Mouse (Mus musculus) megakaryocyte, embryonic 14.5 days (primary cell): ENCODE data around the gene Vmn1r173. TPM values are rescaled to one million over a fixed set of nuclear protein-coding genes. Genes with fewer than 3 reads are reported as not detected.
"Not testable (repeated sequence)": the region's sequence is repeated elsewhere in the genome, so short reads cannot be mapped to it uniquely, and the experiment has no call there.

ENCODE experiments used
- H3K27me3 ChIP-seq: replicated peaks from 2 replicates; pipeline ENCODE3; 2012; ENCODE audit warnings: inconsistent platforms
- H3K36me3 ChIP-seq: replicated peaks from 2 replicates; pipeline ENCODE3; 2012; ENCODE audit warnings: low read length, inconsistent platforms, mixed read lengths
- H3K4me1 ChIP-seq: 2 replicates; pipeline ENCODE4 v1.6.1; 2012; ENCODE audit warnings: inconsistent platforms
- H3K4me3 ChIP-seq: replicated peaks from 2 replicates; pipeline ENCODE3; 2012; ENCODE audit warnings: moderate library complexity, mild to moderate bottlenecking, inconsistent platforms
- H3K9me3 ChIP-seq: 2 replicates; pipeline ENCODE4 v1.6.1; 2012; ENCODE audit warnings: inconsistent platforms
- FLI1 ChIP-seq: IDR thresholded peaks from 2 replicates; pipeline ENCODE4 v1.6.1; 2012; ENCODE audit warnings: low read length, inconsistent platforms, mixed read lengths
- GATA1 ChIP-seq: IDR thresholded peaks from 3 replicates; pipeline ENCODE4 v1.6.1; 2012; ENCODE audit warnings: mixed read lengths, low read length, inconsistent platforms, borderline replicate concordance
- polyA plus RNA-seq: library from polyadenylated mRNA; stranded (reverse); fragments of >175 nt; gene quantifications from 2 replicates; pipeline ENCODE4 v1.2.3, GENCODE M21; 2012; ENCODE audit warnings: low replicate concordance; ENCODE audit not compliant: insufficient read depth

The Vmn1r173 gene
- polyA plus RNA-seq: 0.04 TPM in 1 of 2 replicates, not detected in the other

DNA sequence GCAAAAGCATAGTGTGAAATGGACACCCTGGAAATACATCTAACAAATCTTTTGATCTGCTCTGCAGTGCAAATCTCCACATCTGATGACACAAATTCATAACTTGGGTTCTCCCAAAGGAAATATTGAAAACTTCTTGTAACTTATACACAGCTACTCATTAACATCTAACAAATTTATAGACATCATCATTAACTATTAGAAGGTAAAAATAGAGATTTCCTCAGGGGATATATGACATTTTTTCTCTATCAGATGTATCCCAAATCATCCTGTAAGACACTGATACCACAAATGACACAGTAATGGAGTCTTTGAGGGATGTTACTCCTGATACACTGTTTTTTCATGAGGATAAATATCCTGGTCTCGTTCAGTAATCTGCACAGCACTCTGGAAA lies at the start of gene Vmn1r173:
Gene Vmn1r173 (plus strand): TSS at position 301 of the 400 bp plus-strand sequence.
- not testable (repeated sequence) for H3K4me1 ChIP-seq, H3K27me3 ChIP-seq, H3K9me3 ChIP-seq, H3K36me3 ChIP-seq, H3K4me3 ChIP-seq

DNA sequence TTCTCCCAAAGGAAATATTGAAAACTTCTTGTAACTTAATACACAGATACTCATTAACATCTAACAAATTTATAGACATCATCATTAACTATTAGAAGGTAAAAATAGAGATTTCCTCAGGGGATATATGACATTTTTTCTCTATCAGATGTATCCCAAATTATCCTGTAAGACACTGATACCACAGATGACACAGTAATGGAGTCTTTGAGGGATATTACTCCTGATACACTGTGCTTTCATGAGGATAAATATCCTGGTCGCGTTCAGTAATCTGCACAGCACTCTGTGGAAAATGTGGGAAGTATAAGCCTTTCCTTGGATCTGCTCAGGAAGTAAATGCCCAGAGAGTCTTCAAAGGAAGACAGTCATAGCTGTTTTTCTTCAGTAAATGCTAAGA lies 42.5 kb upstream of the Vmn1r173 start, which contains the start of gene Vmn1r172:
Gene Vmn1r172 (plus strand): TSS at position 301 of the 400 bp plus-strand sequence.
- no peak for TF ChIP-seq FLI1
- no peak for TF ChIP-seq GATA1
- no peaks in the 10 kb centered on the region for H3K36me3 ChIP-seq
- H3K9me3 ChIP-seq: no peaks in the 10 kb centered on the region
- H3K4me3 ChIP-seq: no peak within 1 kb of the TSS
- no peaks in the 10 kb centered on the region for H3K27me3 ChIP-seq
- no peaks in the 10 kb centered on the region for H3K4me1 ChIP-seq

- H3K4me1 ChIP-seq, H3K27me3 ChIP-seq, H3K9me3 ChIP-seq, H3K36me3 ChIP-seq, H3K4me3 ChIP-seq: not testable (repeated sequence)
These were observed 51.5 kb downstream of the Vmn1r173 start, which contains the start of gene Vmn1r174 for GRCm38 (mm10) chr7:23751970-23752369. Gene Vmn1r174, plus strand, starts transcription at chr7:23752270.

Other genes starting within 250 kb of the Vmn1r173 start
- 0.62 TPM in 1 of 2 replicates, not detected in the other for gene Vmn1r167, start 193.5 kb upstream of the Vmn1r173 start, polyA plus RNA-seq
- not detected in 2 replicates for gene Vmn1r168, start 161.0 kb upstream of the Vmn1r173 start, polyA plus RNA-seq
- gene Vmn1r169, start 125.2 kb upstream of the Vmn1r173 start, polyA plus RNA-seq: not detected in 2 replicates
- not detected in 2 replicates for gene Vmn1r170, start 94.5 kb upstream of the Vmn1r173 start, polyA plus RNA-seq
- not detected in 2 replicates for gene Vmn1r171, start 70.0 kb upstream of the Vmn1r173 start, polyA plus RNA-seq
- gene Vmn1r172, start 42.4 kb upstream of the Vmn1r173 start, polyA plus RNA-seq: not detected in 2 replicates
- gene Vmn1r174, start 51.6 kb downstream of the Vmn1r173 start, polyA plus RNA-seq: 0.56 TPM in 1 of 2 replicates, not detected in the other
- gene Vmn1r175, start 109.9 kb downstream of the Vmn1r173 start, polyA plus RNA-seq: not detected in 2 replicates
- gene Vmn1r176, start 136.7 kb downstream of the Vmn1r173 start, polyA plus RNA-seq: not detected in 2 replicates
- not detected in 2 replicates for gene Vmn1r177, start 165.7 kb downstream of the Vmn1r173 start, polyA plus RNA-seq
- 0.34 TPM in 1 of 2 replicates, not detected in the other for gene Vmn1r178, start 191.3 kb downstream of the Vmn1r173 start, polyA plus RNA-seq
- not detected in 2 replicates for gene Vmn1r179, start 226.3 kb downstream of the Vmn1r173 start, polyA plus RNA-seq
- gene Vmn1r180, start 249.9 kb downstream of the Vmn1r173 start, polyA plus RNA-seq: not detected in 2 replicates